Mouse (Mus musculus) 3T3-L1 (cell line): ENCODE measurements around the gene Olfr56.
"Not testable (repeated sequence)": the region's sequence is repeated elsewhere in the genome, so short reads cannot be mapped to it uniquely, and the experiment has no call there.

Experiments
- DNase-seq: peaks from one replicate; pipeline ENCODE4 v3.0.0-alpha.2; 2015; ENCODE audit warnings: low read depth, low spot score

Olfr56 gene

DNA sequence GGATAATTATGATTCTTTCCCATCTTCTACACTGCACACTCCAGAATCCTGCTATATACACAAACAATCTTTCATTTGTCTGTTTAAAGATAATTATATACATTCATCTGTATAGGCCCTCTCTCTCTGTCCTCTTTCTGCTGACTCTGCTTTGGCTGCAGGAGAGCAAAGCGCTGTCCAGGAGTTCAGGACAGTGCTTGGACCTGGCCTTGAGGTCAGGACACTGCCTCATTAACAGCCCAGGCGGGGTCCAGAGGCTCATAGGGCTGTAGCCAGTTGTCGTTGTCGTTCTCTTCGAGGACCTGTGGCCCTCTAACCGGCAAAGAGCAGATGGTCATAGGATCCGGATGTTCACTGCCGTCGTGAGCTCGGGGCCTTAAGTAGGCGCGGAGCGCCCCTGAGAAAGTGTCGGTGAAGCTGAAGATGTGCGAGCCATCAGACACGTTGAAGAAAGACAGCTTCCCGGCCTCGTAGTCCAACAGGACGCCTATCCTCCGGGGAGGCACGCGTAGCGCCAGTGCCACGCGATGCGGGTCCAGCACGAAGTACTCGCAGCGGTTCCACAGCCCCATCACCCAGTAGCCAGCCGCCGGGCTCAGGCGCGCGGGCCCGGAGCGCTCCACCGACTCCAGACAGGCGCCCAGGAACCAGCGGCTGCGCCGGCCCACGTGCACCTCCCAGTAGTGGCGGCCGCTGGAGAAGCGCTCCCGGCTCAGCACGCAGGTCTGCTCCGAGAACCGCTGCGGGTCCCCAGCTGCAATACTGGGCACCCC, 190.3 kb downstream of the Olfr56 start:
- no peak for DNase-seq

DNA sequence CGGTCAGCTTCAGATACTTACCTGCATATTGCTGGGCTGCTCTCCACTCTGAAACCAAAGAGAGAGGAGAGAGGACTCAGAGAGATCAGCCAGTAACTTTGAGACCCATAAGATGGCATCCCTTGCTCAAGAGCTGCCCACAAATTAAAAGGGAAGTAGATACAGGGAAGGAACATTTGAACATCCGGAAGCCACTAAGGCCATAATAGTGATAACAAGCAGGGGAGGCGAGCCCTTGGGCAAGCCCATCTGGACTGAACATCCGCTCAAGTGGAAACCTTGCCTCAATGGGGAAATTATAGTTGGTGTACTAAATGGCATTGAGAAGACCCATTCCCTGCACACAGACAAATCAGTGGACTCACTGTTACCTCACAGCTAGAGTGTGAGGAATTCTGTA, 191.9 kb downstream of the Olfr56 start:
- no peak for DNase-seq

DNA sequence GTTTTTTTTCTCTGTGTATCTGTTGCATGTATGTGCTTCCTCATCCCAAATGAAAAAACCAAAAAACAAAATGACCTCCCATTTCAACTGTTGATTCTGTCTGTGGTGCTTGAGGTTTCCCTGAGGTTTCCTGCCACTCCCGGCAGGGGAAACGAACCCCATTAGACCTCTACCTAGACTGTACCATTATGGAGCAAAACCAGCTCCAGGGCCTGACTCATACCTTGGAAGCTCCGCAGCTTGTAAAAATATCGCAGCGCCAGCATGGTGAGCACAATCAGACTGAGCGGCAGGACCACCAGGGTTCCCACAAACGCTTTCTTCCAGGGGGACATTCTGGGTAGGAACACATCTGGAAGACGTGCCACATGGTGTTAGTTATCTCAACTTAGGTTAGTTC, 196.7 kb downstream of the Olfr56 start:
- DNase-seq = no peak

DNA sequence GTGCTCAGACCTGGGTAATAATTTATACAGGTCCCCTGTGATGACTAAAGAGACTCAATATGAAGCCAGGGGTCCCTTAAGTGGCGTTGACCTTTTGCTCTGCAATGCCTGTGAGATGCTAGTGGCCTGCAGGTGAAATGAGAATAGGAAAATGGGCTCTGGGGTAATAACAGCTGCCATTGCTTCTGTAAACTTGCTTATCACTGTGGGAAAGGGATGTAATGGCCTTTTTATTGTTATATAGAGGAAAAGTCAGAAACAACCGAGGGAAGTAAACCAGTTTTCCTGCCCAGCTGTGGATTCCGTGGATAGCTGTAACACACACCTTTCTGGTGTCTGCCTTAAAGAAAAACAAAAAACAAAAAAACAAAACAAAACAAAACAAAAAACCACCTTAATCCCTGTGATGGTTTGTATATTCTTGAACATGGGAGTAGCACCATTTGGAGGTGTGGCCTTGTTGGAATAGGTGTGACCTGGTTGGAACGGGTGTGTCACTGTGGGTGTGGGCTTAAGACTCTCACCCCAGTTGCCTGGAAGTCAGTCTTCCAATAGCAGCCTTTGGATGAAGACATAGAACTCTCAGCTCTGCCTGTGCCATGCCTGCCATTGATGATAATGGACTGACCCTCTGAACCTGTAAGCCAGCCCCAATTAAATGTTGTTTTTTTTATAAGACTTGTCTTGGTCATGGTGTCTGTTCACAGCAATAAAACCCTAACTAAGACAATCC, 197.5 kb downstream of the Olfr56 start:
- not testable (repeated sequence) for DNase-seq

DNA sequence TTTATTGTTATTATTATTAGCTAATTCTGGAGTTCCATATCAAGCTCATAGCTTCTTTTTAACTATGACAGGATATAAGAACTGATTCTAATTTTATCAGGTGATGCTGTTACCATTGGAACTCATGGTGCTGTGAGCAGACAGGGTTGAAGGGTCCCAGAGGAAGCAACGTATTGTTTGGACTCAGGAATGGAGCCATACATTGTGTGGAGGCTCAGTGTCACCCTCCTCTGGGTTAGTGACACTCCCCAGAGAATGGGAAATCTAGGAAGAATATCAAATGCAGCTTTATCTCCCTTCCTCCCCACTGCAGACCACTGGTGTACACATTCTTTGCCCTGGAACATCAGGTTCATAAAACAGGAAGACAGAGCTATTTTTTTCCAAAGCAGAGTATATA, 204.5 kb downstream of the Olfr56 start:
- no peak for DNase-seq
